Mouse (Mus musculus) bone marrow macrophage, adult 2 months (primary cell): ENCODE measurements at regions not wholly inside any gene's neighbourhood (a gene's known extent, or its start where the extent isn't known, plus 50 kb on each side); places are given as distances from the start of the nearest gene placed in this dataset.
A peak's percentile ranks its signal among the peaks of the same experiment; 100 is the strongest.

Source experiments
- H3K27ac ChIP-seq: 2 replicates; pipeline ENCODE4 v1.5.1; 2012; ENCODE audit warnings: low read depth, low read length; ENCODE audit not compliant: insufficient read depth
- H3K4me1 ChIP-seq: 2 replicates; pipeline ENCODE4 v1.6.1; 2012; ENCODE audit warnings: low read length; ENCODE audit not compliant: control insufficient read depth, insufficient read depth
- H3K4me3 ChIP-seq: 2 replicates; pipeline ENCODE4 v1.5.1; 2012; ENCODE audit warnings: mild to moderate bottlenecking, low read length, moderate library complexity; ENCODE audit not compliant: insufficient read depth
- CTCF ChIP-seq: IDR thresholded peaks from 2 replicates; pipeline ENCODE4 v1.5.1; 2012; ENCODE audit warnings: low read depth, mild to moderate bottlenecking, low read length, moderate library complexity
- POLR2A ChIP-seq: IDR thresholded peaks from 2 replicates; pipeline ENCODE4 v1.6.1; 2012; ENCODE audit warnings: mild to moderate bottlenecking, low read depth, low read length, borderline replicate concordance

DNA sequence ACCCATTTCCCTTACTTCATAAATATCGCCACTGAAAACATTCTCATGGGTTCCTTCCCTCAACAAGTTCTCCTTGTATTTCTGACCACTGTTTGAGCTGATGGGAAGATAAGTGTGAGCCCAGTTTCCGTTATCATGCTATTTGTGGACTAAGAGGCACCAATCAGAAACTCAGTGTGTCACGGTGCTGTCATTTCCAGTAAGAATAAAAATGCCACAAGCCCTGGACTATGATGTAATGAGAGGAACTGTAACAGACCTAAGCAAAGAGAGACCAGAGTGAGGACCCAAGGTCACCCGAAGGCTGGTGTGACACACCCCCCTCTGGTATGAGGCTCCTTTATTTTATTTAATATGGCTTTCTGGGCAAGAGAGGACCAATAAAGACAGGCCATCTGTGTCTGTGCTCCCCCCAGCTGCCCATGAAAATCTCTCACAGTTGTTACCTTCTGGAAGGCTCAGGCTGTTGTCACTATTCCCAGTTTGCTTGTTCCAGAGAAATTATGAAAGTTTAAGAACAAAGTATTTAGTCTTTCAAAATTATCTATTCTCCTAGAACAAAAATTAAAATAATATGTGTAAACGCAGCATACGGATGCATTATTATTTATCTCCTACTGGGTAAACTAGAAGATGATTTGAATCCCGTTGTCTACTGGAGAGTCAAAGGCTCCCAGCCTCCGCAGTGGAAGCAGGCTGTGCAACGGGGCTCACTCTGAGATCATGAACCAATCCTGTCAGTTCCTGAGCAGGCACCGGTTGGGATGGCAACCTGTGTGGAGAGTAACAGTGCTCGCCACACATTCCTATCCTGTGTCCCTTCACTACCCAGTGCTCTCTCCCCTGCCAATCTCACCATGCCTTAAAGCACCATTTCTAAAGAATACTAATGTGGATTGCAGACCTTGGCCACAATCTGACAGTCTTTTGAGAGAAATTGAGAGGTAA is 99.9 kb upstream of the Tmc1 start:
- Histone ChIP-seq H3K27ac (no peak overlapping the region), H3K4me3 (no peak overlapping the region), H3K4me1 (peaks cover 28% of the 10 kb centered on the region)
- no peak for TF ChIP-seq POLR2A
- TF ChIP-seq CTCF = no peak

- no peak for TF ChIP-seq POLR2A
- TF ChIP-seq CTCF = no peak
These were observed 98.8 kb upstream of the Tmc1 start for GRCm38 (mm10) chr19:21052771-21053170.

DNA sequence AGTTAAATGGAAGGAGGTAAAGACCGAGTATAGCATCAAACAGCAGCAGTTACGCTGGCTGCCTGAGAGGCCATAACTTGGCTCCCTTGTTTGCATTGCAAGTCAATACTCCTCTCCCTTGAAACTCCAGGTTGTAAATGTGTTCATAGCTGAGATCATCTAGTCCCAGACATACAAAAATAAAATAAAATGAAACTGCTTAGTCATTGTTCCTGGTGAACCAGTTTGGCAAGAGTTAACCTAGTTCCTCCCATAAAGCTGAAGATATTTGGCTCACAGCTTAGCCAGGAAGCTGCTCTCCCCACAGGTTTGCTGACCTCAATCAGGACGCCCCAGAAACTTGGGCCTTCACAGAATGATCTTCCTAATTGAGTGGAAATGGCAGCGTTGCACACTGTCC is 97.9 kb upstream of the Tmc1 start:
- Histone ChIP-seq H3K27ac (no peak overlapping the region), H3K4me1 (peaks cover 28% of the 10 kb centered on the region), H3K4me3 (no peak overlapping the region)
- TF ChIP-seq POLR2A (no peak), CTCF (no peak)

More at GRCm38 (mm10) chr19:21052771-21053170, 98.8 kb upstream of the Tmc1 start:
- H3K4me3 ChIP-seq = no peak overlapping the region
- no peak overlapping the region for H3K27ac ChIP-seq
- peaks cover 28% of the 10 kb centered on the region for H3K4me1 ChIP-seq

DNA sequence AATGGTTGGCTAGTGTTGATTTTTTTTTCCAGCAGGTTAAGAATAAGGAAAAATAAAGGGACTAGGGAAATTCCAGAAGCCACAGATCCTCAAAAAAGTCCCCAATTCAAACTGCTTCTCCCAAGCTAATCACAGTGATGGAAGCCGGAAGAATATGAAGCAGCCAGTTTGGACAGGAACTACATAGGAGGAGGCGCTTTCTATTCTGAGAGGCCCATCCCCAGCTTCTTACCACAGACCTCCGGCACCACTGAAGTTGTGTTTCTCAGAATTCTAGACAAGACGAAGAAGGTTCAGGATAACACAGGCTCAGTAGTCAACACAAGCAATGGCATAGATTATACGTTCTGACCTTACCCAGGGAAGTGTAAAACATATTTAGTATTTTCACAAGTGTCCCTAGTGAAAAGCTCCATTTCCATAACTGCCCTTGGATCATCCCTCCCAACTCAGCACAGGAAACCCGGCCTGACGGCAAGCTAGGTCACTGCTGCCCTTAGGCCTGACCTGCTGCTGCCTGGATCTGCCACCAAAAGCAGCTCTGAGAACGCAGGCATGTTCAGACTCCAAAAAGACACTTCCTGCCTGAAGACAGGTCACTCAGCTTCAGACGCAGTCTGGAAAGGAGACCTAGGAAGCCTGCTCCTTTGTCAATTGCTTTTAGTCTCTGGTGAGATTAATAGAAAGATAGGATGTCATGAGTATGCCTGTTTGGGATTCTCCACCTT is 97.2 kb upstream of the Tmc1 start:
- Histone ChIP-seq H3K4me1 (peaks cover 28% of the 10 kb centered on the region), H3K27ac (no peak overlapping the region), H3K4me3 (no peak overlapping the region)
- no peak for TF ChIP-seq CTCF
- no peak for TF ChIP-seq POLR2A

GRCm38 (mm10) chr19:21049301-21049700 is 95.3 kb upstream of the Tmc1 start:
- H3K4me1 ChIP-seq = peaks cover 28% of the 10 kb centered on the region
- TF ChIP-seq CTCF (no peak), POLR2A (no peak)
- H3K27ac ChIP-seq = no peak overlapping the region
- no peak overlapping the region for H3K4me3 ChIP-seq

DNA sequence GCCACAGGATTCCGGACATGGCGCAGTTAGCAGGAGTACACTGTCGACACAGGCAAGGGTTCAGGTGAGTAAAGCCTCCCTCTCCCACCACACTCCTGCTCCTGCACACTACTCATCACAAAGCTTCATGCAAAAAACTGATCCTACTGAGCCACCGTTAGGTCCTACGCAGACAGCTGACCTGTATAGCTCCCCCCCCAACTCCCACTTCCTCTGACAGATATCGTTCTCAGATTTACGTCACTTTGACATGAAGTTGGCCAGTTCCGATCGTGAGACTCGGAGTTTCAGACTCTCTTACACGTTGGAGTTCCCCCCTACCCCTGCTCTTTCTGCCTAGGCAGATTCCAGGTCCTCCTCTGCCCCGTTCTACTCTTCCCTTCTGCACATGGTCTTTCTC is 91.6 kb upstream of the Tmc1 start:
- TF ChIP-seq POLR2A (no peak), CTCF (no peak)
- Histone ChIP-seq H3K4me3 (no peak overlapping the region), H3K27ac (no peak overlapping the region), H3K4me1 (no peaks in the 10 kb centered on the region; the same call in 1 of the 2 replicates)

DNA sequence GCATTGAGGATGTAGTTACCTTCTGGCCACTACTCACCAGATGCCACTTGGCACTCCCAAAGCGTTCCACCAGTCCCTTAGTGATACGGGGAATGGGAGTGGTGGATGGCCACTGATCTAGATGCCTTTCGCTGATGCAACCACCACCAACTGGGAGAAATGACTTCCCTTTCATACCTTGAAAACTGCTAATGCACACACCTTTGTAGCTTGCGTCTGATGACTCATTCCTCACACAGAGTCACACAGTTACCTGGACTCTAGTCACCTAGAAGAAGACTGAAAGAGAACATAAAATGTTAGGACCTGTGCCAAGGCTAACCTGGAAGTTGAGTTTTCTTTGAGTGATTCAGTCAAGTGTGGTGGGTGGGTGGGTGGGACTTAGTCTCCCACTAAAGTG is 90.0 kb upstream of the Tmc1 start:
- TF ChIP-seq POLR2A (no peak), CTCF (no peak)
- H3K4me1 ChIP-seq = no peaks in the 10 kb centered on the region; the same call in 1 of the 2 replicates
- no peak overlapping the region for H3K27ac ChIP-seq
- no peak overlapping the region for H3K4me3 ChIP-seq

DNA sequence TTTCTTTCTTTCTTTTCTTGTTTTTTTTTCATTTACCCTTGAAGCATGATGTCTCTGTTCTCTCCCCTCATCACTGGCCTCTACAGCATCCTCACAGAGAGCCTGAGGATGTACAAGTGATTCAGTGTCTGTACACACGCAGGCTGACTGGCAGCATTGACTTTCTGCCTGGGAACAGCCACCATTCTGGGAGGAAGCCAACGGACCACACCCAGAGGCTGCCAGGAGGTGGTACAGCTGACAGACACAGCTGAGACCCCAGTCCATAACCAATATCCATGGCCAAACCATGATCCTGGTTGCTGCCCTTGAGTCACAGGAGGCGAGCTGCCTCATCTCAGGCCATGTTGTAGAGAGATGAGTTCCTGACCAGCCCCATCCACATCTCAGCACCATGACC is 88.5 kb upstream of the Tmc1 start:
- Histone ChIP-seq H3K27ac (no peak overlapping the region), H3K4me1 (peaks cover 4% of the 10 kb centered on the region), H3K4me3 (no peak overlapping the region)
- TF ChIP-seq CTCF (no peak), POLR2A (no peak)

- TF ChIP-seq CTCF = peak; percentile 66
- no peak for TF ChIP-seq POLR2A
- no peak overlapping the region for H3K27ac ChIP-seq
- H3K4me3 ChIP-seq = no peak overlapping the region
- peaks cover 39% of the 10 kb centered on the region for H3K4me1 ChIP-seq
These were observed 83.6 kb upstream of the Tmc1 start for GRCm38 (mm10) chr19:21037448-21038077.
